In genomic region chr15:84680545-84681454, GRCm38 (mm10) we compare ENCODE assay signal across 8 mouse cellular contexts. TPM values are rescaled to one million over a fixed set of nuclear protein-coding genes. Genes with fewer than 3 reads are reported as not detected.
DNase-seq lines count a peak whose midpoint lies in the region; ATAC-seq and TF ChIP-seq lines count a peak whose summit lies in the region.

No protein-coding gene starts in this region.

- H3K4me2 ChIP-seq in intestine, embryonic 16.5 days (ENCODE audit: low read depth, low read length), result peak overlapping the region; percentile 55
- H3K4me2 ChIP-seq in liver, embryonic 13.5 days, result peak overlapping the region; percentile 78

- H3K4me3 ChIP-seq in intestine, embryonic 16.5 days (ENCODE audit: low read length), result peak overlapping the region; percentile 86
- H3K4me3 ChIP-seq in liver, embryonic 13.5 days (replicated peaks), result peak overlapping the region; percentile 67
- peak overlapping the region; percentile 81 for H3K4me3 ChIP-seq in testis, adult 2 months (ENCODE audit: control insufficient read depth, low read depth, low read length)

- peak overlapping the region; percentile 86 for H3K27ac ChIP-seq in intestine, embryonic 16.5 days (ENCODE audit: low read length)
- peak overlapping the region; percentile 58; the same call in 1 of the 2 replicates for H3K27ac ChIP-seq in liver, embryonic 13.5 days
- no peak overlapping the region for H3K27ac ChIP-seq in testis, adult 2 months (ENCODE audit: control insufficient read depth, insufficient read depth, low read depth, low read length)

- H3K36me3 ChIP-seq in intestine, embryonic 16.5 days (ENCODE audit: control insufficient read depth, insufficient read depth, low read length), result 0 out of 2 replicates have a peak, but pooled peaks cover 2% of the 10 kb centered on the region
- H3K36me3 ChIP-seq in liver, embryonic 13.5 days, result no peaks in the 10 kb centered on the region
- no peaks in the 10 kb centered on the region for H3K36me3 ChIP-seq in testis, adult 2 months (ENCODE audit: control insufficient read depth, insufficient read depth, low read length)

- peak overlapping the region; percentile 93 for H3K9ac ChIP-seq in intestine, embryonic 16.5 days (ENCODE audit: low read depth, low read length)
- H3K9ac ChIP-seq in liver, embryonic 13.5 days, result peak overlapping the region; percentile 69

- DNase-seq in layer of hippocampus, adult 11-12 months (ENCODE audit: low spot score), result peak; percentile 55
- DNase-seq in layer of hippocampus, adult 9-10 months (ENCODE audit: low spot score), result no peak
- DNase-seq in embryo, embryonic 11 days, result peak; percentile 90
- peak; percentile 65 for DNase-seq in liver, embryonic 13.5 days
- peak; percentile 96 for DNase-seq in neural tube, embryonic 10.5 days (ENCODE audit: extremely low spot score, low spot score)

- no peaks in the 10 kb centered on the region for H3K9me3 ChIP-seq in intestine, embryonic 16.5 days (ENCODE audit: control insufficient read depth, low read length)
- H3K9me3 ChIP-seq in liver, embryonic 13.5 days (replicated peaks), result no peaks in the 10 kb centered on the region

- H3K27me3 ChIP-seq in intestine, embryonic 16.5 days (replicated peaks; ENCODE audit: control insufficient read depth, insufficient read depth, low read length), result no peaks in the 10 kb centered on the region
- H3K27me3 ChIP-seq in liver, embryonic 13.5 days, result peaks cover 13% of the 10 kb centered on the region; the same call in 1 of the 2 replicates
- no peaks in the 10 kb centered on the region for H3K27me3 ChIP-seq in testis, adult 2 months (ENCODE audit: control insufficient read depth, insufficient read depth, low read length)

- ATAC-seq in granulocyte monocyte progenitor cell, adult 5-6 weeks (replicated peaks; ENCODE audit: poor library complexity, severe bottlenecking), result peak; percentile 68
- ATAC-seq in intestine, embryonic 16.5 days, result peak; percentile 84
- peak; percentile 71 for ATAC-seq in liver, embryonic 13.5 days (ENCODE audit: low read depth)

- under 1% methylated on average over 60 of the region's 77 CpGs for WGBS in intestine, embryonic 16.5 days
- under 1% methylated on average over 71 of the region's 77 CpGs for WGBS in liver, embryonic 13.5 days (ENCODE audit: insufficient replicate concordance)

- peak; percentile 49; the same call in 1 of the 2 replicates for TF ChIP-seq POLR2A in testis, adult 2 months (IDR thresholded peaks at IDR 0.05; ENCODE audit: control insufficient read depth, low read depth, low read length)

- peaks cover 67% of the 10 kb centered on the region for H3K4me1 ChIP-seq in intestine, embryonic 16.5 days (ENCODE audit: control insufficient read depth, insufficient read depth, low read length)
- H3K4me1 ChIP-seq in liver, embryonic 13.5 days (replicated peaks), result peaks cover 36% of the 10 kb centered on the region
- H3K4me1 ChIP-seq in testis, adult 2 months (ENCODE audit: control insufficient read depth, insufficient read depth, low read length), result peaks cover 14% of the 10 kb centered on the region

- TF ChIP-seq CTCF in testis, adult 2 months (IDR thresholded peaks at IDR 0.05; ENCODE audit: control insufficient read depth, insufficient read depth, insufficient replicate concordance, low read depth, low read length), result no peak

RNA-seq across cellular contexts. Expression of gene Prr5, which starts 11.4 kb away (rescaled TPM):
- 16.4 and 16.9 TPM in 2 replicates for total RNA-seq in granulocyte monocyte progenitor cell, adult 5-6 weeks (2014; fragmentation: Nextera tagmentation)
- 3.9 and 4.9 TPM in 2 replicates for total RNA-seq in granulocyte monocyte progenitor cell, adult 5-6 weeks (2017)
- polyA plus RNA-seq in intestine, embryonic 16.5 days (2015; fragmentation: Nextera tagmentation; extraction: Ambion mirVana), result 69.1 and 81.3 TPM in 2 replicates
- polyA plus RNA-seq in liver, embryonic 13.5 days (2015; fragmentation: Nextera tagmentation; extraction: Ambion mirVana), result 7.6 and 7.8 TPM in 2 replicates
- 13.0 and 13.4 TPM in 2 replicates for polyA plus RNA-seq in testis, adult 2 months (2012; rRNA removed)

RNA-seq across cellular contexts. Expression of gene Arhgap8, which starts 39.1 kb away (rescaled TPM):
- total RNA-seq in granulocyte monocyte progenitor cell, adult 5-6 weeks (2014; fragmentation: Nextera tagmentation), result not detected in 2 replicates
- not detected in 2 replicates for total RNA-seq in granulocyte monocyte progenitor cell, adult 5-6 weeks (2017)
- polyA plus RNA-seq in intestine, embryonic 16.5 days (2015; fragmentation: Nextera tagmentation; extraction: Ambion mirVana), result 14.3 and 16.3 TPM in 2 replicates
- polyA plus RNA-seq in liver, embryonic 13.5 days (2015; fragmentation: Nextera tagmentation; extraction: Ambion mirVana), result 0.54 and 0.58 TPM in 2 replicates
- 3.1 and 3.7 TPM in 2 replicates for polyA plus RNA-seq in testis, adult 2 months (2012; rRNA removed)
